Mouse (Mus musculus): Measurements from ENCODE around the gene Pou4f2. TPM values are rescaled to one million over a fixed set of nuclear protein-coding genes. Genes with fewer than 3 reads are reported as not detected.

Gene Pou4f2
- polyA plus RNA-seq (2017; shearing (Covaris generic)) = not detected

GRCm38 (mm10) chr8:78436071-78436651, at the start of gene Pou4f2:
Pou4f2 (minus strand) TSS chr8:78436645.

Other genes with a start within 250 kb of the Pou4f2 start
- not detected for gene Ttc29, start 223.3 kb downstream of the Pou4f2 start, polyA plus RNA-seq (2017; shearing (Covaris generic))
- gene Rbmxl1, start 72.3 kb upstream of the Pou4f2 start, polyA plus RNA-seq (2017; shearing (Covaris generic)) = 87.0 TPM
- 18.5 TPM for gene Slc10a7, start 72.7 kb upstream of the Pou4f2 start, polyA plus RNA-seq (2017; shearing (Covaris generic))